Mouse (Mus musculus): ENCODE measurements around the gene Spock1.

- TF ChIP-seq CTCF (IDR thresholded peaks at IDR 0.05; ENCODE audit: borderline replicate concordance, insufficient read depth, low read length) (no peak), POLR2A (IDR thresholded peaks at IDR 0.05; ENCODE audit: low read depth, low read length) (no peak)
Observed at GRCm38 (mm10) chr13:57573501-57573900, 334.6 kb downstream of the Spock1 start.
